Mouse (Mus musculus) ES-Bruce4 (cell line): ENCODE data around the gene Slc10a7. TPM values are rescaled to one million over a fixed set of nuclear protein-coding genes. Genes with fewer than 3 reads are reported as not detected.

Source experiments
- H3K27ac ChIP-seq: 2 replicates; pipeline ENCODE4 v1.5.1; 2012; ENCODE audit warnings: low read length, inconsistent platforms; ENCODE audit not compliant: insufficient read depth
- H3K27me3 ChIP-seq: 2 replicates; pipeline ENCODE4 v1.6.1; 2012; ENCODE audit warnings: mild to moderate bottlenecking, low read length, inconsistent platforms; ENCODE audit not compliant: control insufficient read depth, poor library complexity, insufficient read depth, severe bottlenecking
- H3K36me3 ChIP-seq: 2 replicates; pipeline ENCODE4 v1.6.1; 2012; ENCODE audit warnings: inconsistent platforms, mild to moderate bottlenecking, low read length, moderate library complexity; ENCODE audit not compliant: control insufficient read depth, poor library complexity, insufficient read depth, severe bottlenecking
- H3K4me1 ChIP-seq: one replicate; pipeline ENCODE4 v1.8.1; 2011; ENCODE audit warnings: low read length; ENCODE audit not compliant: control insufficient read depth, insufficient read depth
- H3K4me3 ChIP-seq: 2 replicates; pipeline ENCODE4 v1.5.1; 2011; ENCODE audit warnings: low read depth, mild to moderate bottlenecking, low read length
- H3K9ac ChIP-seq: 2 replicates; pipeline ENCODE4 v1.6.1; 2012; ENCODE audit warnings: low read depth, mild to moderate bottlenecking, inconsistent platforms; ENCODE audit not compliant: poor library complexity, severe bottlenecking
- H3K9me3 ChIP-seq: replicated peaks from 2 replicates; pipeline ENCODE4 v1.6.1; 2012; ENCODE audit warnings: mild to moderate bottlenecking, low read length, inconsistent platforms; ENCODE audit not compliant: control insufficient read depth, poor library complexity, insufficient read depth, severe bottlenecking
- CTCF ChIP-seq: IDR thresholded peaks from one replicate; pipeline ENCODE4 v1.8.1; 2011; ENCODE audit warnings: low read depth, low read length
- EP300 ChIP-seq: IDR thresholded peaks from 2 replicates; pipeline ENCODE4 v1.6.1; 2011; ENCODE audit warnings: low read depth, low read length; ENCODE audit not compliant: insufficient read depth
- POLR2A ChIP-seq: IDR thresholded peaks from one replicate; pipeline ENCODE4 v1.8.1; 2011; ENCODE audit warnings: low read length; ENCODE audit not compliant: insufficient read depth
- polyA plus RNA-seq: library from polyadenylated mRNA; stranded (reverse); fragments of >200 nt; gene quantifications from 2 replicates; pipeline ENCODE4 v1.2.4, GENCODE M21; 2011; ENCODE audit warnings: low read depth; ENCODE audit not compliant: missing spikeins, insufficient read depth, insufficient read length

The Slc10a7 gene
- polyA plus RNA-seq, 1 experiment = 19.1 TPM

DNA sequence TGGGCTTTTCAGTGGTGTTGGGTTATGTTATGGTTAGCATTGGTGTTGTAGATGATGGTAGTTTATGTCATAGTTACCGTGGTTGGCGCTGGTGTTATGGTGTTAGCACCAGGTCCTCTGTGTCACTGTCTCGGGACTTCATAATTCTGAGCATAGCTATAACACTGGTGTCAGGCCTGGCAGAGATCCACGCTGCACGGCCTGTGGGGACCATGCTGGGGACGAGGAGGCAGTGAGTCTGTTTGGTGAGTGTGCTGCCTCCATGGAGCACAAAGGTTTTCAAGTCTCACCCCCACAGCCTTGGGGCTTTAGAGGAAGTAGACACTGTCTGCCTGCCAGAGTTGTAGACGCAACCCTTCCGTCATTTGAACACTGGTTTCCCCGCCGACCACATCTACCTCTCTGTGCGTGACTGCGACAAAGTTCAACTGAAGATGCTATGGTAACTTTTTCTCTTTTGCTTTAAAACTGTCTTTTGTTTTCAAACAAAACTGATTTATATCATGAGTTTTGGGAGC, 223.9 kb downstream of the Slc10a7 start:
- H3K4me3 ChIP-seq = no peak overlapping the region
- no peak overlapping the region for H3K9ac ChIP-seq
- no peaks in the 10 kb centered on the region for H3K9me3 ChIP-seq
- TF ChIP-seq POLR2A = no peak
- TF ChIP-seq CTCF = no peak
- TF ChIP-seq EP300 = no peak
- H3K4me1 ChIP-seq = peaks cover 2% of the 10 kb centered on the region
- no peak overlapping the region for H3K27ac ChIP-seq
- H3K36me3 ChIP-seq = peaks cover 11% of the 10 kb centered on the region
- no peaks in the 10 kb centered on the region for H3K27me3 ChIP-seq

DNA sequence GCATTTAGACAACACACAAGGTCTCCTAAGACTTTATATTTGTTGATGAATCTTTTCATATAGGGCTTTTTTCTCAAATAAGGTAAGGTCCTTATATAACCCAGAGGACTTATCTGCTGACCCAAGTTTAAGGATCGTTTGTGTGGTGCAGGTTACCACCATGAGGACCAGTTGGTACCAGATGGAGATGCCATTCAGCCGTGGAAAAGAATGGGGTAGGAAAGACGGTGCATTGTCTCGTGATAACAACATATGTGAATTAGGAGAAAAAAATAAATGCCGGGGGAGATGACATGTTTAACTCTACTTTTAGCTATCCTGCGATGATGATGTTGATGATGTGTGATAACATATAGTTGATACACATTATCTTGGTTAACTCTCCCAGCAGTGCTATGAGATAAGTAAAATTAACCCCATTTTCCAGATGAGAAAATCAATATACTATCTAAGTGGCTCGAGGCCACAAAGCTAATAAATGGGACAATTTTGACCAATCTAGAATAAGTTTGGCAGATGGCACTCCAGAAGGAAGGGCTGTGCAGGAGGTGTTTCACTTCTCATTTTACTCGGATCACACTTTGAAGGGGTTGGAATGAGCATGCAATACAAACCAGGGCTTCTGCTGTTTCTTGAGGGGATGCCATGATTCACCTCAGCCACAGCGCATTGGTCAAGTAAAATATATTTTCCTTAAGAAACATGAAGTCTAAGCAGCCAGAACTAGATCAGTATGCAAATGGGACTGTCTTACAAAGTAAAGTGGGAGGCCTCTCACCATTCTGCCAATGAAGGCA, 225.8 kb downstream of the Slc10a7 start:
- no peaks in the 10 kb centered on the region for H3K27me3 ChIP-seq
- H3K9ac ChIP-seq = no peak overlapping the region
- no peak overlapping the region for H3K4me3 ChIP-seq
- peaks cover 2% of the 10 kb centered on the region for H3K4me1 ChIP-seq
- H3K27ac ChIP-seq = no peak overlapping the region
- no peaks in the 10 kb centered on the region for H3K9me3 ChIP-seq
- H3K36me3 ChIP-seq = peaks cover 11% of the 10 kb centered on the region
- no peak for TF ChIP-seq POLR2A

DNA sequence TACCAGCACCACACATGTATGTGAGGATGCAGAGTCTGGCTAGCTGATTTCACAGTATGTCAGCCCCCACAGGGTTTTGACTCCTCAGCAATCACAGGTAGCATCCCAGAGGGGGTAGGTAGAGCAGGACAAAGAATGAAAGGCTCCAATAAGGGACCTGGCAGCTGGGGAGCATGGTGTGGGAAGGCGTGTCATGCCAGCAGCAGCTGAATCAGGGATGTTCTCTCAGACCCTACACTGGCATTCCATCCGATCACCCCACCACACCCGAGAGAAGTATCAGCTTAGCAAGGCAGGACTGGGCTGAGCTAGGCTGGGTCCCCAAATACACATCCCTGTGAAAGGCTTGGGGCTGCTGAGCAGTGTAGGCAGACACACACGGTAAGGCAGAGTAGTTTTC, 229.2 kb downstream of the Slc10a7 start:
- H3K9ac ChIP-seq = no peak overlapping the region
- no peak overlapping the region for H3K27ac ChIP-seq
- no peaks in the 10 kb centered on the region for H3K36me3 ChIP-seq
- H3K4me1 ChIP-seq = peaks cover 2% of the 10 kb centered on the region
- no peaks in the 10 kb centered on the region for H3K9me3 ChIP-seq
- H3K27me3 ChIP-seq = no peaks in the 10 kb centered on the region
- no peak overlapping the region for H3K4me3 ChIP-seq
- TF ChIP-seq EP300 (no peak), POLR2A (no peak), CTCF (no peak)

DNA sequence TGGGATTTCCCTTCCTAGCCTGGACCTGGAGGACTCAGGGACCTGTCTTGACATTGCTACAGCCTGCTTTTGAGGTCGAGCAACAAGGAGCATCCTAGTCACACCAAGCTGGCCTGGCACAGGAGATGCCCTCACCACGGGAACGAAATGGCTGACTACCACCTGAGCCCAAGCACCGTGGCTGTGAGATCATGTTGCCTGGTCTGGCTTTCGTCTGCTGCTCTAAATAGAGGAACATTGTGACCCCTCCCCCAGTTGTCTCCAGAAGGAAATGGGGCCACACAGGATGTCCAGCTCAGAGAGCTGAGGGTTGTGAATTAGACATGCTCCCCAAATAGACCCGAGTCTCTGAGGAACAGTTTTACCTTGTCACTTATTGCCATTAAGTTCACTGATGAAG, 231.8 kb downstream of the Slc10a7 start:
- TF ChIP-seq CTCF (no peak), POLR2A (no peak), EP300 (no peak)
- Histone ChIP-seq H3K27ac (no peak overlapping the region), H3K36me3 (no peaks in the 10 kb centered on the region)

DNA sequence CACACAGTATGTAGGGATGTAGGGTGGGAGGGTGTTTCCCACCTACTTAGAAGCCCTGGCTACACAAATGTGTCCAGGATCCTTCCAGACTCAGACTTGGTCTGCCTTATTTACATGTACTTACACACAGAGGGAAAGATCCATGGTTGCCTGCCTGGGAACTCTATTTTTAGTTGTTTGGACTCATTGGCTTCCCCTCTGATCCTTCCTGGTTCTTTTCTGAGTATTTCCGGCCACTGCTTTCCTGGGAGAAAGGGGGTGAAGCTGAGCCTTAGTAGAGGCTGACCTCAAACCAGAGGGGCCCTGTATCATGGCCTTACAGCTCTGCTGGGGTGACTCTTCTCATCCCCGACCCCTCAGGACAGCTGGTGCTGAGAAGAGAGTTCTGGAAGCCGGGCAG, 232.3 kb downstream of the Slc10a7 start:
- H3K27ac ChIP-seq = no peak overlapping the region
- TF ChIP-seq EP300 (no peak), CTCF (no peak), POLR2A (no peak)

More for the DNA sequence above, 231.8 kb downstream of the Slc10a7 start:
- H3K4me1 ChIP-seq = no peaks in the 10 kb centered on the region
- no peak overlapping the region for H3K9ac ChIP-seq
- no peak overlapping the region for H3K4me3 ChIP-seq
- no peaks in the 10 kb centered on the region for H3K27me3 ChIP-seq
- H3K9me3 ChIP-seq = no peaks in the 10 kb centered on the region

DNA sequence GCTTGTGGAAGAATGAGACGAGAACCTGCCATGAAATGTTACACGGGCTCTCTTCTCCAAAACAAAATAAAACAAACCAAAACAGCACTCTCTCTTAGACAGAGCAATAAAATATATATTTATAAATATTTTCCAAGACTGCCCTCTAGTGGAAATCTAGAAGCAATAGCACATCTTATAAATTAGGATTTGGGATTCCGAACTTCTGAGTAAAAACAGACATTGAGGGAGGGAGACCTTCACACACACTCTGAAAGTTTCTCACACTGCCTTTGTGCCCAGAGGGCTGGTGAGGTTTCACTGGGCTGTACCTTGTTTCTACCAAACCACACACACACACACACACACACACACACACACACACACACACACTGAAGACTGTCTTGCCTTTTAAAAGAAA, 232.8 kb downstream of the Slc10a7 start:
- no peak overlapping the region for H3K4me3 ChIP-seq
- TF ChIP-seq POLR2A = no peak
- TF ChIP-seq CTCF = no peak
- TF ChIP-seq EP300 = no peak

More for the DNA sequence above, 232.3 kb downstream of the Slc10a7 start:
- Histone ChIP-seq H3K4me3 (no peak overlapping the region), H3K36me3 (no peaks in the 10 kb centered on the region), H3K27me3 (no peaks in the 10 kb centered on the region), H3K4me1 (no peaks in the 10 kb centered on the region), H3K9ac (no peak overlapping the region), H3K9me3 (no peaks in the 10 kb centered on the region)

More for the DNA sequence above, 232.8 kb downstream of the Slc10a7 start:
- H3K9me3 ChIP-seq = no peaks in the 10 kb centered on the region
- no peaks in the 10 kb centered on the region for H3K27me3 ChIP-seq
- H3K27ac ChIP-seq = no peak overlapping the region
- no peaks in the 10 kb centered on the region for H3K4me1 ChIP-seq
- no peak overlapping the region for H3K9ac ChIP-seq
- no peaks in the 10 kb centered on the region for H3K36me3 ChIP-seq
